Mouse (Mus musculus) G1E (cell line): Measurements from ENCODE around the gene Sh2d4b. TPM values are rescaled to one million over a fixed set of nuclear protein-coding genes. Genes with fewer than 3 reads are reported as not detected.

ENCODE experiments used
- ATAC-seq: 2 replicates; pipeline ENCODE4 v1.8.0; 2016; ENCODE audit warnings: mild to moderate bottlenecking; ENCODE audit not compliant: insufficient number of reproducible peaks, poor library complexity, low FRiP score, severe bottlenecking; ENCODE audit errors: extremely low read depth
- DNase-seq: peaks from one replicate; pipeline ENCODE4 v3.0.0; 2012; ENCODE audit warnings: low spot score
- H3K27me3 ChIP-seq: 2 replicates; pipeline ENCODE4 v1.6.1; 2012; ENCODE audit warnings: mild to moderate bottlenecking, low read length, inconsistent platforms; ENCODE audit not compliant: insufficient read depth
- H3K36me3 ChIP-seq: replicated peaks from 2 replicates; pipeline ENCODE3; 2012; ENCODE audit warnings: mild to moderate bottlenecking, inconsistent platforms
- H3K4me1 ChIP-seq: 2 replicates; pipeline ENCODE4 v1.6.1; 2012; ENCODE audit warnings: low read depth, low read length, inconsistent platforms, mixed read lengths; ENCODE audit not compliant: insufficient read depth
- H3K4me3 ChIP-seq: 2 replicates; pipeline ENCODE4 v1.5.1; 2012; ENCODE audit warnings: low read depth, mild to moderate bottlenecking, inconsistent platforms, low read length, moderate library complexity, mixed read lengths
- H3K9me3 ChIP-seq: replicated peaks from 2 replicates; pipeline ENCODE4 v1.6.1; 2012; ENCODE audit warnings: inconsistent platforms
- CTCF ChIP-seq: IDR thresholded peaks from 2 replicates; pipeline ENCODE4 v1.5.1; 2012; ENCODE audit warnings: low read depth, low read length, inconsistent platforms, mixed read lengths
- GATA1 ChIP-seq: IDR thresholded peaks from 2 replicates; pipeline ENCODE4 v1.6.1; 2012; ENCODE audit warnings: borderline replicate concordance, low read length, inconsistent platforms, mixed read lengths
- GATA2 ChIP-seq: IDR thresholded peaks from 2 replicates; pipeline ENCODE4 v1.6.1; 2012; ENCODE audit warnings: low read depth, low read length, inconsistent platforms, borderline replicate concordance
- POLR2AphosphoS5 ChIP-seq: IDR thresholded peaks from 2 replicates; pipeline ENCODE4 v1.6.1; 2012; ENCODE audit warnings: low read depth, low read length, inconsistent platforms; ENCODE audit not compliant: insufficient replicate concordance
- TAL1 ChIP-seq: conservative IDR thresholded peaks from 2 replicates; pipeline ENCODE4 v1.6.1; 2012; ENCODE audit warnings: low read depth, low read length, inconsistent platforms, mixed read lengths
- polyA plus RNA-seq: library from polyadenylated mRNA; stranded (reverse); fragments of >175 nt; gene quantifications from 2 replicates; pipeline ENCODE4 v1.2.3, GENCODE M21; 2012
- total RNA-seq, 2 experiments: library from RNA; stranded (forward) in 1 of 2; stranded (reverse) in 1 of 2; fragments of 200-1000 nt in 1 of 2; fragments of >200 nt in 1 of 2; fragmentation: Nextera tagmentation in 1 of 2; gene quantifications; 2 replicates each; pipeline ENCODE4 v1.2.3; 2014 to 2017

The Sh2d4b gene
- total and polyA plus RNA-seq, 3 experiments: 0.07 to 0.27 TPM; not detected in 1

DNA sequence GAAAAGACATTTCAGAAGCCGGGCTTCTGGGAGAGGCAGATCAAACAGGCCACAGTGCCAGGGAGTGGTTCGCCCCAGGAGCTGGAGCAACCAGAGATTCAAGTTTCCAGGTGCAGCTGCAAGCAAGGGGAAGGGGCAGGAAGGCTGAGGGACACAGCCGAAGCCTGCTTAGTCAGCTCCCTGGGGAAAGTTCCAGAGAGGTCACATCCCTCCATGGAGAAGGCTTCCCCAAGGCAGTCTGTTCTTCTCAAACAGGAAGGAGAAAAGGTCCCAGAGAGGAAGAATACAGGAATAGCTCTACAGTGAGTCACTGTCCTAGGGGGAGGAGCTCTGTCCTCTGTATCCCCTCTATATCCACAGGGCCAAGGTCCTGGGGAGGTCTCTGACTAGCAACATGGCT, 21.6 kb upstream of the Sh2d4b start:
- Histone ChIP-seq H3K36me3 (peaks cover 93% of the 10 kb centered on the region), H3K9me3 (no peaks in the 10 kb centered on the region), H3K4me1 (peaks cover 27% of the 10 kb centered on the region), H3K27me3 (no peaks in the 10 kb centered on the region), H3K4me3 (no peak overlapping the region)
- DNase-seq: no peak
- TF ChIP-seq TAL1: no peak
- TF ChIP-seq GATA1: no peak
- no peak for TF ChIP-seq CTCF
- no peak for TF ChIP-seq POLR2AphosphoS5
- no peak for TF ChIP-seq GATA2
- no peak for ATAC-seq

DNA sequence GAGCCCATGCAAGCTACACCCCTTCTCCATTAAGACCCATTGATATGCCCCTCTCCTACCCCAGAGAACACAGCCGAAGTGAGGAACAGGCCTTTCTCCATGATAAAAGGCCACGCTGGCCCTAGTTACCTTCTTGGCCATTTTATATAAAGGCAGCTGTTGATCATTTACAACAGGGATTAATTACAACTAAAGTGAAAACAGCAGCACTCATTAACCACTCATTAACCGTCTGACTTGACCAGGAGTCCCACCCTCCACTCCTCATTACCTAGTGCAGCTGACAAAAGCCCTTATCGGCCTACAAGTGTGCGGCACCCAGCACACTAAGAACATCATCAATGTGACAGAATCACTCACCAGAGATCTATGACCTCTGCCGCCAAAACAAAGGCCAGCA, 20.6 kb upstream of the Sh2d4b start:
- Histone ChIP-seq H3K36me3 (peaks cover 93% of the 10 kb centered on the region), H3K4me3 (no peak overlapping the region), H3K4me1 (peaks cover 17% of the 10 kb centered on the region), H3K27me3 (no peaks in the 10 kb centered on the region), H3K9me3 (no peaks in the 10 kb centered on the region)
- TF ChIP-seq TAL1 (no peak), CTCF (no peak), POLR2AphosphoS5 (no peak), GATA2 (no peak), GATA1 (no peak)
- no peak for ATAC-seq
- DNase-seq: no peak

DNA sequence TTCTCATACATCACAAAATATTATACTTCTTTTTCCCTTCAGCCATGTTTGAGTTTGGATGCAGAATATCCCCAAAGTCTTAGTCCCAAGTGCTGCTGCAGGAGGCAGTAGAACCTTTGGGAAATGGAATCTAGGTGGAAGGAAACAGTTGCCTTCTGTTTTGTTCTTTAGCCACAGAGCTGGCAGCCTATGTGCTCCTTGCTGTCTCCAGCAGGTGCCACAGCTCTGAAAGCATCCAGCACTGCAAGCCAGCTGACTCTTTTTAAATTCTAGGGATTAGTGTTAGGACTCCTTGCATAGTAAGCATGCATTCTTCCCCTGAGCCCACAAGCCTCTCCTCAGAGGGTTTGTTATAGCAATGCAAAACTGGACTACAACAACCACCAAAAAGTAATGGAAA, 18.5 kb upstream of the Sh2d4b start:
- Histone ChIP-seq H3K27me3 (no peaks in the 10 kb centered on the region), H3K4me3 (no peak overlapping the region), H3K36me3 (peaks cover 94% of the 10 kb centered on the region), H3K4me1 (peaks cover 5% of the 10 kb centered on the region), H3K9me3 (no peaks in the 10 kb centered on the region)
- DNase-seq (no peak), ATAC-seq (no peak)
- no peak for TF ChIP-seq GATA1
- no peak for TF ChIP-seq CTCF
- no peak for TF ChIP-seq GATA2
- TF ChIP-seq TAL1: no peak
- TF ChIP-seq POLR2AphosphoS5: no peak

DNA sequence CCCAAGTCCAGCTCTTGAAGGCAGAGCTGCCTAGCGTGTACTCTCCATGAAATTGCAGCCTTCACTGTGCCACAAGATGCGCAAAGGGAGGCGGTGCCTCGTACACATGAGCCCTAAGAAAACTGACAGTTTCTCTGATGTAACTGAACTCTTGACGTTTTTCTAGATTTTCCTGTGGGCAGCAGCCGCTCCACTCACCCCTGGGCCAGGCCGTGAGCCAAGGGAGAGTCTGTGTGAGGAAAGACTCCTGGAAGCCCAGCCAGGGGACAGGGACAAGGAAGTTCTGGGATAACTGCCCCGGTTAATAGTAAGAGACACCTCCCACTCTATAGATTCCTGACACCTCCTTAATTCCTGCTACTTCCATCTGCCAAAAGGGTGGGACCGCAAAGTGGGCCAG, 15.7 kb upstream of the Sh2d4b start:
- peaks cover 92% of the 10 kb centered on the region for H3K36me3 ChIP-seq

DNA sequence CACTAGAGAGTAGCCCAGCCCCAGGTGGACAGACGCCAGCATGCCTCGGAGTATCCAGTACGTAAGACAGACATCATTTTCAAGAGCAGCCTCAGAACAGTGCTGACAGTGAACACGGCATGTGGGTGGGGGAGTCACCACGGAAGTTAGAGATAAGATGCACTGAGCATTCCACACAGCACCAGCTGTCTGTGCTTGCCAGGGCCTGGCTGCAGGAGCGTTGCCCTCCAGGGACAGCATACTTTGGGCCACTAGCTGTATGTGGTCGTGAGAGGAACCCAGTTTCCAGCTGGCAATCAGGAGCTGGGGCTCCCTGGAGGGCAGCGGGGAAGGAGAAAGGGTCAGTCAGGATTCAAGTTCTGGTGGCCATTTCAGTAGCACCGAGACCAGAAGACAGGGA, 13.7 kb upstream of the Sh2d4b start:
- H3K27me3 ChIP-seq: no peaks in the 10 kb centered on the region
- no peaks in the 10 kb centered on the region for H3K9me3 ChIP-seq
- DNase-seq: no peak
- 0 out of 2 replicates have a peak overlapping the region, but pooled peaks have one; percentile 2 for H3K4me3 ChIP-seq
- H3K4me1 ChIP-seq: peaks cover 27% of the 10 kb centered on the region
- H3K36me3 ChIP-seq: peaks cover 90% of the 10 kb centered on the region
- no peak for ATAC-seq
- TF ChIP-seq POLR2AphosphoS5 (no peak), TAL1 (no peak), GATA2 (no peak), CTCF (no peak), GATA1 (no peak)

More for the DNA sequence above, 15.7 kb upstream of the Sh2d4b start:
- Histone ChIP-seq H3K27me3 (no peaks in the 10 kb centered on the region), H3K4me3 (no peak overlapping the region), H3K9me3 (no peaks in the 10 kb centered on the region), H3K4me1 (peaks cover 23% of the 10 kb centered on the region)
- ATAC-seq (no peak), DNase-seq (no peak)
- TF ChIP-seq CTCF (no peak), GATA2 (no peak), GATA1 (no peak), TAL1 (no peak), POLR2AphosphoS5 (no peak)

DNA sequence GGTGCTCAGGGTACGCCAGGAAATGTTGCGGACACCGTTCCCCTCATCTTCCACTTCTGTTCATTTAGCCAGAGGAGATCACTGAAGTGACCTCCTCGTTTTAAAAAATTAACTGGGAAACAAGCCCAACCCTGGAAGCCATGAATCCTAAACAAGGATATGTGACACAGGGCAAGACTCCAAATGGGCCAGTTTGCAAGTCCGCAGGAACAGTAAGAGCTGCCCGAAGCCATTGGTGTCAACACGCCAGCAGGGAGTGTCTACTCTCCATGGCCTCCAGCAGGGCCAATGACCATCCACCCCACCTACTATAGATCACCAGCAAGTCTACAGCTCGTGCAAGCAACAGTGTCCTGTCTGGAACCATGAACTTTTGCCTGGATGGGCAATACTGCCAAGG, 12.7 kb upstream of the Sh2d4b start:
- Histone ChIP-seq H3K4me1 (peaks cover 27% of the 10 kb centered on the region), H3K36me3 (peaks cover 84% of the 10 kb centered on the region), H3K9me3 (no peaks in the 10 kb centered on the region), H3K27me3 (no peaks in the 10 kb centered on the region), H3K4me3 (no peak overlapping the region)
- ATAC-seq (no peak), DNase-seq (no peak)
- TF ChIP-seq GATA2 (no peak), POLR2AphosphoS5 (no peak), TAL1 (no peak), CTCF (no peak), GATA1 (no peak)

DNA sequence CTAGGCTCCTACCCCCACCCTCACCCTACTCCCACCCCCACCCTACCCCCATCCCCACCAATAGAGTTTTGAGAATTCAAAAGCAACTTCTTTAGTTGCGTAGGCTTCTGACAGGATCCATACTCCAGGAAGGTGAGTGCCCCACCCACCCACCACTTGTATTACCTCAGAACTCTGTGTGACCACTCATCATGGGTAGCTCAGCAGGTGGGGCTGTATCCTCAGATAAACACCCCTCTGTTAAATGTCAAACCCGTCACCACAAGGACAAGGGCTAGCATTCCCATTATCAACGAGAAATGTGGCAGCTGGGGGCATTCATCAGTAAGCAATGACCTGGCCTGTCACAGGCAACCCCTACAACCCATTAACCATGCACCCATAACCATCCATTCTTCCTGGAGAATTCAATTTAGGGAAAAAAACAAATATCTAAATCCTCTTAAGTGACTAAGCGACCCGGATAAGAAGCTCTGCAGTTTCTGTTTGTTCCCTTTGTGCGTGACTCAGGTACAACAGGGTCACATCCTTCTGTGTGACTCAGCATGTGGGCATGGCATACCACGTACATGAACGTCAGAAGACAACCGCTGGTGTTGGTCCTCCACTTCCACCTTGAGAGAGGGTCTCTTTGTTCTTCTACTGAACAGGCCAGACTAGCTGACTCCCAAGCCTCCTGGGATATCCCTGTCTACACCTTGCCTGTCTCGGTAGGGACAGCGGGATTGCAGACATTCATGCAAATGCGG, 9.4 kb upstream of the Sh2d4b start:
- TF ChIP-seq GATA1: no peak
- no peak for TF ChIP-seq GATA2
- no peak for TF ChIP-seq TAL1
- TF ChIP-seq CTCF: no peak
- no peak for TF ChIP-seq POLR2AphosphoS5
- DNase-seq: no peak
- peaks cover 51% of the 10 kb centered on the region for H3K36me3 ChIP-seq
- H3K4me3 ChIP-seq: no peak overlapping the region
- H3K27me3 ChIP-seq: no peaks in the 10 kb centered on the region
- H3K4me1 ChIP-seq: peaks cover 27% of the 10 kb centered on the region
- no peaks in the 10 kb centered on the region for H3K9me3 ChIP-seq
- ATAC-seq: no peak
